Mouse (Mus musculus): ENCODE results near the gene Srebf2. TPM values are rescaled to one million over a fixed set of nuclear protein-coding genes. Genes with fewer than 3 reads are reported as not detected.

The Srebf2 gene
- total RNA-seq, 1 experiment, result 173 TPM

- no peak for DNase-seq (ENCODE audit: low read depth, low spot score)
- H3K4me1 ChIP-seq (ENCODE audit: control insufficient read depth in 2 of 2, insufficient read depth in 2 of 2, low read length in 2 of 2, poor library complexity in 1 of 2), result peaks cover 6 to 27% of the 10 kb centered on the region in 2 experiments; a peak in 3 of 4 replicates
- in situ Hi-C loops (cut with MboI; ENCODE audit: low sequenced_read_pairs in 2 of 2, unreplicated experiment in 2 of 2), result no loop called here
- H3K27ac ChIP-seq (ENCODE audit: insufficient read depth, low read depth, low read length, poor library complexity, severe bottlenecking), result no peak within 1 kb of the TSS
- no peaks in the 10 kb centered on the region for H3K9me3 ChIP-seq (ENCODE audit: control insufficient read depth, insufficient read depth, low read depth, low read length)
- peak within 1 kb of the TSS; percentile 79 to 81 for H3K4me3 ChIP-seq (ENCODE audit: insufficient read depth in 1 of 2, low read depth in 1 of 2, low read length in 2 of 2, poor library complexity in 1 of 2, severe bottlenecking in 1 of 2)
- TF ChIP-seq ZNF384 (IDR thresholded peaks at IDR 0.05; ENCODE audit: low read depth, low read length) (no peak), MAFK (IDR thresholded peaks at IDR 0.05; ENCODE audit: insufficient read depth, low read depth, low read length) (no peak), ZC3H11A (IDR thresholded peaks at IDR 0.05; ENCODE audit: borderline replicate concordance, low read depth, low read length) (no peak), CHD2 (IDR thresholded peaks at IDR 0.05; ENCODE audit: low read depth, low read length) (no peak), HCFC1 (IDR thresholded peaks at IDR 0.05; ENCODE audit: borderline replicate concordance, insufficient read depth, low read length) (no peak)
- peak within 1 kb of the TSS; percentile 80 for H3K9ac ChIP-seq (ENCODE audit: insufficient read depth, low read depth, low read length, poor library complexity, severe bottlenecking)
- no peaks in the 10 kb centered on the region for H3K36me3 ChIP-seq (ENCODE audit: control insufficient read depth, insufficient read depth, low read length, poor library complexity, severe bottlenecking)
These were observed 65.7 kb downstream of the Srebf2 start, which contains the start of gene Shisa8 for GRCm38 (mm10) chr15:82212752-82213063. Gene Shisa8 (minus strand): TSS chr15:82212815.

DNA sequence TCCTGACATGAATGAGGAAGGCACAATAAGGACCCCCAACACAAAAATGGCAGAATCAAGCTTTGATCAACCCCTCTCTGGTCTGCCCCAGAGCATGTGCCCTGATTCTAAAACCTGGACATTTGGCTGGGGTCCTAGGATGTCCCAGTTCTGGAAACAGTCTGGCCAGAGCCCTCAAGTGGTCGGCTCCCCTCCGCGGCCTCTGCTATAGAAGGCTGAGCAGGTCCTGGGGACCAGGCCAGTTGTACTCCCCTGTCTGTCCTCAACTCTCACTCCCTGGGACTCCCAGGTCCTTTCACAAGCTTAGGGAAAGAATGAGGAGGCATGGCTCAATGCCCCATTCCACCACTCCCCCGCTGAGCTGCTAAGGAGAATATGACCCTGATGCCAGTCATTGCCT lies 66.2 kb downstream of the Srebf2 start:
- peak overlapping the region; percentile 35 to 79; a peak in 1 of 4 replicates for H3K4me3 ChIP-seq (ENCODE audit: insufficient read depth in 1 of 2, low read depth in 1 of 2, low read length in 2 of 2, poor library complexity in 1 of 2, severe bottlenecking in 1 of 2)
- TF ChIP-seq HCFC1 (IDR thresholded peaks at IDR 0.05; ENCODE audit: borderline replicate concordance, insufficient read depth, low read length) (no peak), ZNF384 (IDR thresholded peaks at IDR 0.05; ENCODE audit: low read depth, low read length) (no peak), MAFK (IDR thresholded peaks at IDR 0.05; ENCODE audit: insufficient read depth, low read depth, low read length) (no peak), ZC3H11A (IDR thresholded peaks at IDR 0.05; ENCODE audit: borderline replicate concordance, low read depth, low read length) (no peak), CHD2 (IDR thresholded peaks at IDR 0.05; ENCODE audit: low read depth, low read length) (no peak)
- no peak overlapping the region for H3K9ac ChIP-seq (ENCODE audit: insufficient read depth, low read depth, low read length, poor library complexity, severe bottlenecking)
- H3K36me3 ChIP-seq (ENCODE audit: control insufficient read depth, insufficient read depth, low read length, poor library complexity, severe bottlenecking), result no peaks in the 10 kb centered on the region
- H3K27ac ChIP-seq (ENCODE audit: insufficient read depth, low read depth, low read length, poor library complexity, severe bottlenecking), result no peak overlapping the region
- peaks cover 6 to 23% of the 10 kb centered on the region in 2 experiments; a peak in 3 of 4 replicates for H3K4me1 ChIP-seq (ENCODE audit: control insufficient read depth in 2 of 2, insufficient read depth in 2 of 2, low read length in 2 of 2, poor library complexity in 1 of 2)
- no peaks in the 10 kb centered on the region for H3K9me3 ChIP-seq (ENCODE audit: control insufficient read depth, insufficient read depth, low read depth, low read length)
- in situ Hi-C loops (cut with MboI; ENCODE audit: low sequenced_read_pairs in 2 of 2, unreplicated experiment in 2 of 2), result no loop called here
- DNase-seq (ENCODE audit: low read depth, low spot score), result no peak

DNA sequence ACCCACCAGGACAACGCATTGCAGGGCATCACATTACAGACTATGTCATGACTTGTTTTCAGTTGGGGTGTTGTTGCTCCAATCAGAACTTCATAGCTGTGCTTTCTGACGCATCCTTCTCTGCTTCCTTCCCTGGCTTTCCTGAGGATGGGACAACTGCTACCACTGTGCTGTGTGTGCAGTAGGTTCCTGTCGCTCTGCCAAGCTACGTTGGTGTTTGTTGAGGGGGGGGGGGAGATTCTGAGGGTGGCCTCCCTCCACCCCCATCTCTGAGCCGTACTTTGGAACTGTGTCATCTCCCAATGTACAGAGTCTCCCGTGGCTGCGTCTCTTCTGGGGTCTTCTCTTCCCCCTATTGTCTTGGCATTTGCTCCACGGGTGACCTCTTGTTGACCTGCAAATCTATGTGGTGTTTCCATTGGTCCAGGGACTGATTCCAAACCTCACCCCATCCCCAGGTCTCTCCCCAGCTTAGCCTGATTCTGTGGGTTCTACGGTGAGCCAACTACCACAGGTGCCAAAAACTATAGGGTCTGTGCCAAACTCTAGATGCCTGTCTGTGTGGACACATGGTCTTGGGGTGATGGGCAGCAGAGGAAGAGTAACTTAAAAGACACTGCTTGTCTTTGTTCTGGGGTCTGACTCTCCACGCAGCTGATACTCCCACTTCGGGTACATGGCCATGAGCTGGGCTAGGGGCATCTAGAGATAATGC lies 68.5 kb downstream of the Srebf2 start:
- DNase-seq (ENCODE audit: low read depth, low spot score), result no peak
- TF ChIP-seq CHD2 (IDR thresholded peaks at IDR 0.05; ENCODE audit: low read depth, low read length), result no peak
- no peak for TF ChIP-seq ZNF384 (IDR thresholded peaks at IDR 0.05; ENCODE audit: low read depth, low read length)
- no peak for TF ChIP-seq HCFC1 (IDR thresholded peaks at IDR 0.05; ENCODE audit: borderline replicate concordance, insufficient read depth, low read length)
- no peak for TF ChIP-seq ZC3H11A (IDR thresholded peaks at IDR 0.05; ENCODE audit: borderline replicate concordance, low read depth, low read length)
- no peak for TF ChIP-seq MAFK (IDR thresholded peaks at IDR 0.05; ENCODE audit: insufficient read depth, low read depth, low read length)
- Histone ChIP-seq H3K4me1 (ENCODE audit: control insufficient read depth in 2 of 2, insufficient read depth in 2 of 2, low read length in 2 of 2, poor library complexity in 1 of 2) (peaks cover 8 to 37% of the 10 kb centered on the region in 2 experiments; a peak in 3 of 4 replicates), H3K4me3 (ENCODE audit: insufficient read depth in 1 of 2, low read depth in 1 of 2, low read length in 2 of 2, poor library complexity in 1 of 2, severe bottlenecking in 1 of 2) (no peak overlapping the region), H3K9ac (ENCODE audit: insufficient read depth, low read depth, low read length, poor library complexity, severe bottlenecking) (no peak overlapping the region), H3K36me3 (ENCODE audit: control insufficient read depth, insufficient read depth, low read length, poor library complexity, severe bottlenecking) (no peaks in the 10 kb centered on the region), H3K9me3 (ENCODE audit: control insufficient read depth, insufficient read depth, low read depth, low read length) (no peaks in the 10 kb centered on the region), H3K27ac (ENCODE audit: insufficient read depth, low read depth, low read length, poor library complexity, severe bottlenecking) (no peak overlapping the region)
- in situ Hi-C loops (cut with MboI; ENCODE audit: low sequenced_read_pairs in 2 of 2, unreplicated experiment in 2 of 2), result no loop called here

GRCm38 (mm10) chr15:82216142-82216827 lies 69.3 kb downstream of the Srebf2 start:
- no peaks in the 10 kb centered on the region for H3K9me3 ChIP-seq (ENCODE audit: control insufficient read depth, insufficient read depth, low read depth, low read length)
- H3K36me3 ChIP-seq (ENCODE audit: control insufficient read depth, insufficient read depth, low read length, poor library complexity, severe bottlenecking), result no peaks in the 10 kb centered on the region
- peak overlapping the region in 1 of 2 experiments; percentile 11; a peak in 1 of 4 replicates for H3K4me3 ChIP-seq (ENCODE audit: insufficient read depth in 1 of 2, low read depth in 1 of 2, low read length in 2 of 2, poor library complexity in 1 of 2, severe bottlenecking in 1 of 2)
- DNase-seq (ENCODE audit: low read depth, low spot score), result no peak
- H3K4me1 ChIP-seq (ENCODE audit: control insufficient read depth in 2 of 2, insufficient read depth in 2 of 2, low read length in 2 of 2, poor library complexity in 1 of 2), result peaks cover 8 to 44% of the 10 kb centered on the region in 2 experiments; a peak in 3 of 4 replicates
- TF ChIP-seq HCFC1 (IDR thresholded peaks at IDR 0.05; ENCODE audit: borderline replicate concordance, insufficient read depth, low read length), result no peak
- no peak for TF ChIP-seq ZC3H11A (IDR thresholded peaks at IDR 0.05; ENCODE audit: borderline replicate concordance, low read depth, low read length)
- TF ChIP-seq ZNF384 (IDR thresholded peaks at IDR 0.05; ENCODE audit: low read depth, low read length), result no peak
- TF ChIP-seq CHD2 (IDR thresholded peaks at IDR 0.05; ENCODE audit: low read depth, low read length), result no peak
- no peak overlapping the region for H3K27ac ChIP-seq (ENCODE audit: insufficient read depth, low read depth, low read length, poor library complexity, severe bottlenecking)
- no peak overlapping the region for H3K9ac ChIP-seq (ENCODE audit: insufficient read depth, low read depth, low read length, poor library complexity, severe bottlenecking)
- in situ Hi-C loops (cut with MboI; ENCODE audit: low sequenced_read_pairs in 2 of 2, unreplicated experiment in 2 of 2), result no loop called here

Data from ES-E14 (cell line).